Mouse (Mus musculus): Measurements from ENCODE around the gene Pgam2. TPM values are rescaled to one million over a fixed set of nuclear protein-coding genes. Genes with fewer than 3 reads are reported as not detected.
A peak's percentile ranks its signal among the peaks of the same experiment; 100 is the strongest.

The Pgam2 gene
- polyA plus RNA-seq, 1 experiment = not detected

GRCm38 (mm10) chr11:5840346-5840745, 36.8 kb upstream of the Pgam2 start:
- 76% methylated on average over 7 of the region's 7 CpGs for WGBS
- peaks cover 13% of the 10 kb centered on the region for H3K4me1 ChIP-seq (ENCODE audit: control insufficient read depth, insufficient read depth, low read length)
- no peak overlapping the region for H3K4me3 ChIP-seq (ENCODE audit: insufficient read depth, low read depth, low read length)
- TF ChIP-seq CTCF (IDR thresholded peaks at IDR 0.05; ENCODE audit: insufficient read depth, low read depth, low read length) = no peak
- no peak for TF ChIP-seq POLR2A (IDR thresholded peaks at IDR 0.05; ENCODE audit: insufficient read depth, low read depth, low read length)
- H3K27ac ChIP-seq (ENCODE audit: insufficient read depth, low read depth, low read length) = no peak overlapping the region

GRCm38 (mm10) chr11:5837251-5838246, 34.0 kb upstream of the Pgam2 start, which contains the start of gene Polm:
Gene Polm (minus strand): TSS chr11:5838016.
- Histone ChIP-seq H3K4me3 (ENCODE audit: insufficient read depth, low read depth, low read length) (peak within 1 kb of the TSS; percentile 54), H3K27ac (ENCODE audit: insufficient read depth, low read depth, low read length) (0 out of 2 replicates have a peak within 1 kb of the TSS, but pooled peaks have one; percentile 4), H3K4me1 (ENCODE audit: control insufficient read depth, insufficient read depth, low read length) (peaks cover 27% of the 10 kb centered on the region)
- under 1% methylated on average over 63 of the region's 63 CpGs for WGBS
- TF ChIP-seq CTCF (IDR thresholded peaks at IDR 0.05; ENCODE audit: insufficient read depth, low read depth, low read length) = 0 out of 2 replicates have a peak, but pooled peaks have one; percentile 15
- TF ChIP-seq POLR2A (IDR thresholded peaks at IDR 0.05; ENCODE audit: insufficient read depth, low read depth, low read length) = peak; percentile 41; the same call in 1 of the 2 replicates

- Histone ChIP-seq H3K27ac (ENCODE audit: insufficient read depth, low read depth, low read length) (no peak overlapping the region), H3K4me1 (ENCODE audit: control insufficient read depth, insufficient read depth, low read length) (peaks cover 27% of the 10 kb centered on the region), H3K4me3 (ENCODE audit: insufficient read depth, low read depth, low read length) (no peak overlapping the region)
- no peak for TF ChIP-seq POLR2A (IDR thresholded peaks at IDR 0.05; ENCODE audit: insufficient read depth, low read depth, low read length)
- no peak for TF ChIP-seq CTCF (IDR thresholded peaks at IDR 0.05; ENCODE audit: insufficient read depth, low read depth, low read length)
- 61% methylated on average over 1 of the region's 1 CpGs for WGBS
Measured at GRCm38 (mm10) chr11:5836126-5836525, 32.6 kb upstream of the Pgam2 start.

- TF ChIP-seq POLR2A (IDR thresholded peaks at IDR 0.05; ENCODE audit: insufficient read depth, low read depth, low read length) = no peak
- TF ChIP-seq CTCF (IDR thresholded peaks at IDR 0.05; ENCODE audit: insufficient read depth, low read depth, low read length) = no peak
- Histone ChIP-seq H3K4me3 (ENCODE audit: insufficient read depth, low read depth, low read length) (no peak overlapping the region), H3K4me1 (ENCODE audit: control insufficient read depth, insufficient read depth, low read length) (peaks cover 27% of the 10 kb centered on the region), H3K27ac (ENCODE audit: insufficient read depth, low read depth, low read length) (no peak overlapping the region)
- 53% methylated on average over 7 of the region's 7 CpGs for WGBS
Measured at GRCm38 (mm10) chr11:5835057-5835456, 31.5 kb upstream of the Pgam2 start.

GRCm38 (mm10) chr11:5834506-5834905, 31.0 kb upstream of the Pgam2 start:
- H3K27ac ChIP-seq (ENCODE audit: insufficient read depth, low read depth, low read length) = no peak overlapping the region
- 93% methylated on average over 9 of the region's 9 CpGs for WGBS
- peaks cover 27% of the 10 kb centered on the region for H3K4me1 ChIP-seq (ENCODE audit: control insufficient read depth, insufficient read depth, low read length)
- TF ChIP-seq CTCF (IDR thresholded peaks at IDR 0.05; ENCODE audit: insufficient read depth, low read depth, low read length) (no peak), POLR2A (IDR thresholded peaks at IDR 0.05; ENCODE audit: insufficient read depth, low read depth, low read length) (no peak)
- H3K4me3 ChIP-seq (ENCODE audit: insufficient read depth, low read depth, low read length) = no peak overlapping the region

GRCm38 (mm10) chr11:5829327-5829726, 25.8 kb upstream of the Pgam2 start:
- no peak for TF ChIP-seq CTCF (IDR thresholded peaks at IDR 0.05; ENCODE audit: insufficient read depth, low read depth, low read length)
- TF ChIP-seq POLR2A (IDR thresholded peaks at IDR 0.05; ENCODE audit: insufficient read depth, low read depth, low read length) = no peak
- H3K4me3 ChIP-seq (ENCODE audit: insufficient read depth, low read depth, low read length) = no peak overlapping the region
- no peak overlapping the region for H3K27ac ChIP-seq (ENCODE audit: insufficient read depth, low read depth, low read length)
- 94% methylated on average over 12 of the region's 12 CpGs for WGBS
- H3K4me1 ChIP-seq (ENCODE audit: control insufficient read depth, insufficient read depth, low read length) = peaks cover 5% of the 10 kb centered on the region; the same call in 1 of the 2 replicates

- TF ChIP-seq CTCF (IDR thresholded peaks at IDR 0.05; ENCODE audit: insufficient read depth, low read depth, low read length) (no peak), POLR2A (IDR thresholded peaks at IDR 0.05; ENCODE audit: insufficient read depth, low read depth, low read length) (no peak)
Measured at GRCm38 (mm10) chr11:5828509-5829191, 25.1 kb upstream of the Pgam2 start.

GRCm38 (mm10) chr11:5827931-5828330, 24.4 kb upstream of the Pgam2 start:
- no peak for TF ChIP-seq CTCF (IDR thresholded peaks at IDR 0.05; ENCODE audit: insufficient read depth, low read depth, low read length)
- TF ChIP-seq POLR2A (IDR thresholded peaks at IDR 0.05; ENCODE audit: insufficient read depth, low read depth, low read length) = no peak
- no peak overlapping the region for H3K4me3 ChIP-seq (ENCODE audit: insufficient read depth, low read depth, low read length)
- no peaks in the 10 kb centered on the region for H3K4me1 ChIP-seq (ENCODE audit: control insufficient read depth, insufficient read depth, low read length)
- 94% methylated on average over 5 of the region's 5 CpGs for WGBS
- no peak overlapping the region for H3K27ac ChIP-seq (ENCODE audit: insufficient read depth, low read depth, low read length)

More at GRCm38 (mm10) chr11:5828509-5829191, 25.1 kb upstream of the Pgam2 start:
- 87% methylated on average over 11 of the region's 11 CpGs for WGBS
- Histone ChIP-seq H3K4me1 (ENCODE audit: control insufficient read depth, insufficient read depth, low read length) (0 out of 2 replicates have a peak, but pooled peaks cover 1% of the 10 kb centered on the region), H3K4me3 (ENCODE audit: insufficient read depth, low read depth, low read length) (no peak overlapping the region), H3K27ac (ENCODE audit: insufficient read depth, low read depth, low read length) (no peak overlapping the region)

Measured in olfactory bulb, adult 2 months (tissue).